Mouse (Mus musculus) kidney, embryonic 14.5 days (tissue): ENCODE results near the gene Casp7. TPM values are rescaled to one million over a fixed set of nuclear protein-coding genes. Genes with fewer than 3 reads are reported as not detected.

ENCODE experiments used
- ATAC-seq: fragments of 200-750 bp; cut with Nextera tagmentation; 2 replicates; pipeline ENCODE4 v1.8.0; 2017; ENCODE audit warnings: moderate number of reproducible peaks, mild to moderate bottlenecking, moderate TSS enrichment, moderate library complexity; ENCODE audit not compliant: low FRiP score, low TSS enrichment
- H3K27ac ChIP-seq: fragments of 300-500 bp; sonication (generic); 2 replicates; pipeline ENCODE4 v1.5.1; 2014; ENCODE audit warnings: low read depth, mild to moderate bottlenecking, low read length, moderate library complexity, mixed read lengths
- H3K27me3 ChIP-seq: fragments of 300-500 bp; sonication (generic); 2 replicates; pipeline ENCODE4 v1.6.1; 2014; ENCODE audit warnings: mild to moderate bottlenecking, low read length; ENCODE audit not compliant: control insufficient read depth, insufficient read depth
- H3K36me3 ChIP-seq: fragments of 300-500 bp; sonication (generic); 2 replicates; pipeline ENCODE4 v1.6.1; 2014; ENCODE audit warnings: low read length, mixed read lengths; ENCODE audit not compliant: control insufficient read depth, insufficient read depth
- H3K4me1 ChIP-seq: fragments of 300-500 bp; sonication (generic); 2 replicates; pipeline ENCODE4 v1.6.1; 2014; ENCODE audit warnings: low read length, mixed read lengths; ENCODE audit not compliant: control insufficient read depth, insufficient read depth
- H3K4me2 ChIP-seq: fragments of 300-500 bp; sonication (generic); replicated peaks from 2 replicates; pipeline ENCODE4 v1.6.1; 2014; ENCODE audit warnings: low read depth, mild to moderate bottlenecking, low read length
- H3K4me3 ChIP-seq: fragments of 300-500 bp; sonication (generic); 2 replicates; pipeline ENCODE4 v1.5.1; 2014; ENCODE audit warnings: mild to moderate bottlenecking, low read length
- H3K9ac ChIP-seq: fragments of 300-500 bp; sonication (generic); 2 replicates; pipeline ENCODE4 v1.6.1; 2014; ENCODE audit warnings: low read depth, mild to moderate bottlenecking, low read length, moderate library complexity
- H3K9me3 ChIP-seq: fragments of 300-500 bp; sonication (generic); 2 replicates; pipeline ENCODE4 v1.6.1; 2016; ENCODE audit warnings: low read length; ENCODE audit not compliant: control insufficient read depth
- WGBS: fragments of 180-500 bp; shearing (Covaris S2); extraction: QIAGEN DNeasy Blood & Tissue Kit; methylation state at CpG from one replicate; pipeline ENCODE4 v1.1.7; 2014; 5-methylcytosine and 5-hydroxymethylcytosine counted together
- polyA plus RNA-seq: library from polyadenylated mRNA; unstranded; fragments of >200 nt; fragmentation: Nextera tagmentation; extraction: Ambion mirVana; gene quantifications from 2 replicates; pipeline ENCODE4 v1.2.1, GENCODE M21; 2014

Casp7 gene
- polyA plus RNA-seq, 1 experiment from 2014 or later: 28.3 TPM

DNA sequence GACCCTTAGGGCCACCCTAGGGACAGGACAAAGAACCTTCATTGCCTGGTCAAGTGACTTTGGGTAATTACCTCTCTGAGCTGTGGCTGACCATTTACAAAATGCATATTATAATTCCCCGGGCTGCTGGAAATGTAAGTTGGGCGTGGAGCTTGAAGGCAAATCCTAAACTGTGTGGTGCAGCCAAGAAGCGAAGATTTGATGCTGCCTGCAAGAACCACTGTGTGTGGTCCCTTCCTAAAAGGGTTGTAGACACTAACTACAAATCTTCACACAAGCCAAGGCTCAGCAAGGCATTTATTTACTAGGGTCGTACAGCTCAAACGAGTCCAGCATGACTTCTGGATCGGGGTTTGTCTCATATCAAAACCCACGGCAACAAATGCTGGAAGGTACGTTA is 32.4 kb upstream of the Casp7 start:
- WGBS: 47% methylated on average over 8 of the region's 8 CpGs
- Histone ChIP-seq H3K9me3 (no peaks in the 10 kb centered on the region), H3K4me1 (0 out of 2 replicates have a peak, but pooled peaks cover 3% of the 10 kb centered on the region), H3K4me2 (no peak overlapping the region), H3K27me3 (no peaks in the 10 kb centered on the region), H3K4me3 (no peak overlapping the region), H3K36me3 (no peaks in the 10 kb centered on the region), H3K9ac (no peak overlapping the region), H3K27ac (no peak overlapping the region)
- ATAC-seq: no peak

GRCm38 (mm10) chr19:56366168-56366567 is 30.8 kb upstream of the Casp7 start:
- Histone ChIP-seq H3K9ac (no peak overlapping the region), H3K4me1 (0 out of 2 replicates have a peak, but pooled peaks cover 3% of the 10 kb centered on the region), H3K4me2 (no peak overlapping the region), H3K27me3 (no peaks in the 10 kb centered on the region), H3K4me3 (no peak overlapping the region), H3K36me3 (no peaks in the 10 kb centered on the region), H3K27ac (no peak overlapping the region), H3K9me3 (no peaks in the 10 kb centered on the region)
- 86% methylated on average over 11 of the region's 11 CpGs for WGBS
- ATAC-seq: no peak

GRCm38 (mm10) chr19:56366625-56367024 is 30.3 kb upstream of the Casp7 start:
- Histone ChIP-seq H3K27ac (no peak overlapping the region), H3K27me3 (no peaks in the 10 kb centered on the region), H3K4me2 (no peak overlapping the region), H3K9ac (no peak overlapping the region), H3K36me3 (no peaks in the 10 kb centered on the region), H3K9me3 (no peaks in the 10 kb centered on the region), H3K4me1 (0 out of 2 replicates have a peak, but pooled peaks cover 3% of the 10 kb centered on the region), H3K4me3 (no peak overlapping the region)
- no peak for ATAC-seq
- WGBS: 89% methylated on average over 9 of the region's 9 CpGs

DNA sequence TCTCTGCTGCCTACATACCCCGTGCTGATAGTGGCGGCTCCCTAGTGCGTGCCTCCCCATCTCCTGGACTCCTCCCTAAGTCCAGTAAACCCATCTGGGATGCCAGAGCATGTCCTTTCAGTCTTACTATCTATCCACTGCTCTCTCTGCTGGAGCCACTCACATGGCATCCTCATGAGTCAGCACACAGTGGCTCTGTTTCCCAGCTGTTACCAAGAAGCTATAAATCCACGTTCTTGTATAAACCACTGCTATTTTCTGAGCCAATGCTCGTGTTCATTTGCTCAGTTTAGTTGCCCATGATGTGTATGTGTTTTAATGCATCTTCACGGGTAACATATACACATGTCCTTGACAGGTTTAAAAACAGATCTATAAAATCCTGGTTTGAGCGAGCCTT is 29.2 kb upstream of the Casp7 start:
- no peak overlapping the region for H3K9ac ChIP-seq
- no peak for ATAC-seq
- no peaks in the 10 kb centered on the region for H3K27me3 ChIP-seq
- no peak overlapping the region for H3K27ac ChIP-seq
- no peak overlapping the region for H3K4me3 ChIP-seq
- H3K9me3 ChIP-seq: no peaks in the 10 kb centered on the region
- H3K4me2 ChIP-seq: no peak overlapping the region
- 80% methylated on average over 7 of the region's 7 CpGs for WGBS
- 0 out of 2 replicates have a peak, but pooled peaks cover 3% of the 10 kb centered on the region for H3K4me1 ChIP-seq
- no peaks in the 10 kb centered on the region for H3K36me3 ChIP-seq

GRCm38 (mm10) chr19:56368912-56369311 is 28.0 kb upstream of the Casp7 start:
- no peak overlapping the region for H3K4me3 ChIP-seq
- 0 out of 2 replicates have a peak, but pooled peaks cover 3% of the 10 kb centered on the region for H3K4me1 ChIP-seq
- 87% methylated on average over 7 of the region's 7 CpGs for WGBS
- H3K4me2 ChIP-seq: no peak overlapping the region
- ATAC-seq: no peak
- H3K9ac ChIP-seq: no peak overlapping the region
- H3K27me3 ChIP-seq: no peaks in the 10 kb centered on the region
- H3K9me3 ChIP-seq: no peaks in the 10 kb centered on the region
- no peaks in the 10 kb centered on the region for H3K36me3 ChIP-seq
- no peak overlapping the region for H3K27ac ChIP-seq

GRCm38 (mm10) chr19:56370389-56371150 is 26.4 kb upstream of the Casp7 start:
- no peak overlapping the region for H3K4me2 ChIP-seq
- no peak for ATAC-seq
- no peak overlapping the region for H3K27ac ChIP-seq
- H3K9ac ChIP-seq: no peak overlapping the region
- no peaks in the 10 kb centered on the region for H3K36me3 ChIP-seq
- H3K27me3 ChIP-seq: no peaks in the 10 kb centered on the region
- 85% methylated on average over 6 of the region's 6 CpGs for WGBS
- no peaks in the 10 kb centered on the region for H3K9me3 ChIP-seq
- no peaks in the 10 kb centered on the region for H3K4me1 ChIP-seq
- H3K4me3 ChIP-seq: no peak overlapping the region

DNA sequence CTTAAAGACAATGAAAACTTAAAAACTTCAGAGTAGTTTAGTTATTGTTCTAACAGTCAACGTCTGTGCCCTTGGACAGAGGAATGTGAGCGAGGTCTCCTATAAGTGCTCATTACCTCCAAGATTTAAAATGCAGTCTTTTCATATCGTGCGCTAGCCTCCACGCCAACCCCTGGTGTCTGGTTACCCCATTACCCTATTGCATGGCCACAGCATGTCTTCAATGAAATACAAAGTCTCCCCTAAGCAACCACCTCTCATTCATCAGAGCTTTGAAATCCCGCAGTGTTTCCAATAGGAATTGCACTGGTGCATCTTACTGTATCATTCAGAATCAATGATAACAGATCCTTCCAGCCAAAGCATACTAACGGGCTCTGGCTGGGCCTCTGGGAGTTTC is 24.7 kb upstream of the Casp7 start:
- Histone ChIP-seq H3K4me3 (no peak overlapping the region), H3K9me3 (no peaks in the 10 kb centered on the region), H3K36me3 (no peaks in the 10 kb centered on the region), H3K9ac (no peak overlapping the region), H3K27ac (no peak overlapping the region), H3K4me2 (no peak overlapping the region), H3K27me3 (no peaks in the 10 kb centered on the region), H3K4me1 (no peaks in the 10 kb centered on the region)
- WGBS: 75% methylated on average over 7 of the region's 7 CpGs
- no peak for ATAC-seq

DNA sequence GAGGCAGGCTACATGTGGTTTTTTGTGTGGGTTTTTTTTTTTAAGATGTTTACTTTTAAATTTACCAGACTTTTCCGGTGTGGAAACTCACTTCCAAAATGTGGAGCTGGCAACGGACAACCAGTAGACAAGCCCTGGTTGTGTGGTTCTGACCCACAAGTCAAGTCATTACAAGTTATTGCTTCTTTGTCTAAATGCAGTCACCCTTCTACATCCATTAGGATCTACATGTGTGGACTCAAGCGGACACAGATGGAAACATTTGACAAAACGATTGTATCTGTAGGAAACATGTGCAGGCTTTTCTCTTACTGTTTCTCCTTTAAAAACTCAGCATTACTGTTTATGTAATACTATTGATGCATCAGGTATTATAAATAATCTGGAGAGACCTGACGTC is 23.7 kb upstream of the Casp7 start:
- Histone ChIP-seq H3K27ac (no peak overlapping the region), H3K4me1 (no peaks in the 10 kb centered on the region), H3K4me2 (no peak overlapping the region), H3K4me3 (no peak overlapping the region), H3K9me3 (no peaks in the 10 kb centered on the region), H3K27me3 (no peaks in the 10 kb centered on the region), H3K9ac (no peak overlapping the region), H3K36me3 (no peaks in the 10 kb centered on the region)
- 95% methylated on average over 5 of the region's 5 CpGs for WGBS
- ATAC-seq: no peak

- peak; percentile 32; the same call in 1 of the 2 replicates for ATAC-seq
- Histone ChIP-seq H3K27me3 (no peaks in the 10 kb centered on the region), H3K36me3 (no peaks in the 10 kb centered on the region), H3K4me3 (no peak overlapping the region), H3K9me3 (no peaks in the 10 kb centered on the region), H3K4me1 (no peaks in the 10 kb centered on the region), H3K9ac (no peak overlapping the region), H3K4me2 (no peak overlapping the region), H3K27ac (no peak overlapping the region)
- WGBS: 58% methylated on average over 10 of the region's 10 CpGs
Measured at GRCm38 (mm10) chr19:56374011-56374410, 22.9 kb upstream of the Casp7 start.
